Mouse (Mus musculus) T-helper 2 cell (primary cell): ENCODE results near the gene Th.

Experiments used
- in situ Hi-C: fragments of 300-600 bp; cut with MboI, MseI; formaldehyde crosslinking; loops from one replicate; pipeline ENCODE4 v1.15.1; 2025; ENCODE audit warnings: high pct_unique_total_duplicates

Th gene

DNA sequence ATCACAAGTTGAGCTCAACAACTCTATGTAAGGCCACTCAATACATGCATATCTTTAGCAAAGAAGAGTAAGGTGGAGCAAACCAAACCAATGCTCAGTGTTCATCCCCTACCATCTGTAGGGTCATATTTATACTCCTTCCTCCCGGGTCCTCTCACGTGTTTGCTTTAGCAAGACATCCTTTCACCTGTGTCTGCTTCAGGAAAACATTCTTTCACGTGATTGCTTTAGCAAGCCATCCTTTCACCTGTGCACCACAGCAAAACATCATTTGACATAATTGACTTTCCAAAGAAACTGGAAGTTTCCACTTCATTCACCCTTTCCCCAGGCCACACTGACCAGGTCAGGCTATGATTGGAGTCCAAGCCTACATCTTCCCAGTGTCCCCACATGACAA lies at the start of gene Th:
Th (minus strand) TSS at position 101 of the 400 bp plus-strand sequence.
- in situ Hi-C loops: no loop called here

DNA sequence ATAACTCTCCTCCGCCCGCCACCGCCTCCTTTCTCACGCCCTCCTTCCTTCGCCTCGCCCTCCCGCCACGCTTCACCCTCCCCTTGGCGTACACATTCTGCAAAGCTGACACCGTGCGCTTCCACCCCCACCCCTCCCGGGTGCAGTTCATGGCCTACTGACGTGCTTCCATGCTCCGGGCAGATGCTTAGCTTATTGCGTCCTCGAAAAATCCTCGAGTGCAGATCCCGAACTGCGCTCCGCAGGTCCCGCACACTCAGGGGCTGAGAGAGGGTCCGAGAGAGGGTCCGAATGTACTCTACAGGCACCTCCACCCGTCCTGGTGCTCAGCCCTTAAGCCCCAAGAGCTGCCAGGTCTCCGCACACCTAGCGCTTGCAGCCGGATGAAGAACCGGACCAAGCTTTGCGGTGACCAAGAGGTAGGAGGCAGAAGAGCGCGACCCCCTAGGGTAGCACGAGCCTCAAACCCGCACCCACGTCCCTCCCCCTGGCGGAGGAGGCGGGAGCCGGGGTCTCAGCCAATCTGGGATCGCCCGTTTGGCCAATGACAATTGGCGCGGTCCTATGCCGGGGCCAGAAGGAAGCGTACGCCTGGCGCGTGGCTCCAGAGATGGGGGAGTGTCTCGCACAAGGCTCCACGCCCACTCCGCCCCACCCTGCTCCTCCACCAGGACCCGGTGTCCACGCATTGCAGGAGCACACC lies 38.0 kb upstream of the Th start, which contains the start of gene Ascl2:
Ascl2 (minus strand) TSS at position 456 of the 703 bp plus-strand sequence.
- in situ Hi-C loops: no loop called here

- in situ Hi-C loops: no loop called here
Measured at GRCm38 (mm10) chr7:142967884-142968808, 37.2 kb upstream of the Th start.

DNA sequence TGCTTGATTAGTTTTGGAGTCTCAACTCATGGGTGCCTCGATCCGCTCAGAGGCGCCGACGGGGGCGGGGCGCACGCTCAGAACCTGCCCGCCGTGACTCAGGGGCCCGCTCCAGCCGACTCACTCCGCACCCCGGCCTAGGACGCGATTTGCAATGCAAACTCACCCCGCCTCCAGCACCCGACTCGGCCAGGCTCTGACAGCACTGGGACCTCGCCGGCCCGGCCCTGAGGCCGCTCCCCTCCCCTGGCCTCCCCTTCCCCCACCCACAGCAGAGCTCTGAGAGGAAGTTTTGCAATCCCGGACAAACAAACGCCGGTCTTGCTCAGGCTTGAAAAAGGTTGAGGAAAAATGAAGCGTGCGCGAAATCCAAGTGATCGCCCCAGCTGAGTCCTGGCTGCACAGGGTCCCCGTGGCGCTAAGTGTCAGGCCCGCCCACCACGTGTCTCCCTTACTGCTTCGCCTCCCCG lies 36.5 kb upstream of the Th start:
- in situ Hi-C loops: no loop called here

GRCm38 (mm10) chr7:142959752-142960151 lies 28.8 kb upstream of the Th start:
- in situ Hi-C loops: no loop called here

DNA sequence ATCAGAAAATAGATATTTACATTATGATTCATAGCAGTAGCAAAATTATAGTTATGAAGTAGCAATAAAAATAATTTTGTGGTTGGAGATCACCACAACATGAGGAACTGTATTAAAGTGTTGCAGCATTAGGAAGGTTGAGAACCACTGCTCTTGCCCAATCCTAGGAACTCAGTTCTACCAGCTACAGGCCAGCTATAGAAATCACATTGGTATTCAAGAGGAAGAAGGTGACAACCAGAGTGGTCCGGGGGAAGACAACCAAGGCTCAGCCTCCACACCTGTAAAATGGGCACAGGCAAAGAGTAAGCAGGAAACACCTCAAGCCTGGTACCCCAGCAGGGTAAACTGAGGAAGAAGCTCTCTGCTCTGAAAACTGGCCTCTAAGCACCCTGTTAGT lies 27.9 kb upstream of the Th start:
- in situ Hi-C loops: no loop called here

GRCm38 (mm10) chr7:142956018-142956417 lies 25.1 kb upstream of the Th start:
- in situ Hi-C loops: no loop called here

GRCm38 (mm10) chr7:142949568-142949967 lies 18.6 kb upstream of the Th start:
- in situ Hi-C loops: no loop called here

- in situ Hi-C loops: no loop called here
Measured at GRCm38 (mm10) chr7:142937631-142938030, 6.7 kb upstream of the Th start.

DNA sequence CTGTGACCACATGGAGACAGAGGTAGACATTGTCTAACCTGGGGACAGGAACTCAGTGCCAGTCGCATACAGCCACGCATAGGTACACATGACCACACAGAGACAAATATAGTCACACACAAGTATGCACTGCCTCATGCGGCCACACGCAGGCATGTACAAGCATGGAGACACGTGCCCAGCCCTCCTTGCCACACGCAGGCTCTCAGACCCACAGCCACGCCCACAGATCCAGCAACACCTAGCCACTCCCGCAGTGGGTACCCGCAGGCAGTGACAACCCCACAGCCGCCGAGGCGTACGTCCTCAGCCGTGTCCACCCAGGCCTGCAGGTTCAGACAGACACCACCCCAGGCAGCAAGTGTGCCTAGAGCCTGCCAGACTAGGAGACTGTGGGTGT lies 4.8 kb upstream of the Th start:
- in situ Hi-C loops: no loop called here

DNA sequence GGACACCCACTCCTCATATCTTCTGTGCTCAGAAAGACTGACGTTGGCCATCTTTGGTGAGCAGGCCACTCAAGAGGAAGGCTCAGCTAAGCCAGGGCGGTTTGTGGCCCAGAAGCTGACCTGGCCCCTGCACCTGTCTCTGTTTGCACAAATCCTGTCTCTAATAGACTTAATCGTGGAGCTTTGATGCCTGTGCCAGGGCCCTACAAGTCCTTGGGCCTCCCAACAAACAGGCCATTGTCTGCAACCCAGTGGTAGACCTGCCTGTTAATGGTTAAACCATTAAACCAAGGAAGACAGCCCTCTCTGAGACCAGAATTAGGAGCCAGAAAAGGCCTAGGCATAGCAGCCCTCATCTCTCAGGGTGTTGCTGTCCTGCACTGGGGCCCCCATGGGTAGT lies 1.5 kb upstream of the Th start:
- in situ Hi-C loops: no loop called here

- in situ Hi-C loops: no loop called here
Measured at GRCm38 (mm10) chr7:142929516-142929915, 1.4 kb downstream of the Th start.

DNA sequence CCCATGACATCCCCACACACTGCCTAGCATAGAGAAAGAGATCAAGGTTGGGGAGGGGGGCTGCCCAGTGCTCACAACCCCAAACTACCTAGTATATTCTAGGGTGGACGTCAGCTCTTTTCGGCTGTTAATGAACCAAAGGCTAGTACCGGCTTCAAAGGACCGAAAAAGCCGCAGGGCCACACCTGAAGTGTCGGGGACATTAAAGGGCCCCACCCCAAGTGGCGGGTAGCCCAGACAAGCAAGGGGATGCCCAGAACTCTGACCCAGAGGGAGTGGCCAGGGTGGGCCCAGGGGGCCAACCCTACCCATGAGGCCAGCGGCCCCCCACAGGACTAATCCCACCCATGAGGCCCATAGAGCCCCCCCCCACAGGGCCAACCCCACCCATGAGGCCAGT lies 3.6 kb downstream of the Th start:
- in situ Hi-C loops: no loop called here

DNA sequence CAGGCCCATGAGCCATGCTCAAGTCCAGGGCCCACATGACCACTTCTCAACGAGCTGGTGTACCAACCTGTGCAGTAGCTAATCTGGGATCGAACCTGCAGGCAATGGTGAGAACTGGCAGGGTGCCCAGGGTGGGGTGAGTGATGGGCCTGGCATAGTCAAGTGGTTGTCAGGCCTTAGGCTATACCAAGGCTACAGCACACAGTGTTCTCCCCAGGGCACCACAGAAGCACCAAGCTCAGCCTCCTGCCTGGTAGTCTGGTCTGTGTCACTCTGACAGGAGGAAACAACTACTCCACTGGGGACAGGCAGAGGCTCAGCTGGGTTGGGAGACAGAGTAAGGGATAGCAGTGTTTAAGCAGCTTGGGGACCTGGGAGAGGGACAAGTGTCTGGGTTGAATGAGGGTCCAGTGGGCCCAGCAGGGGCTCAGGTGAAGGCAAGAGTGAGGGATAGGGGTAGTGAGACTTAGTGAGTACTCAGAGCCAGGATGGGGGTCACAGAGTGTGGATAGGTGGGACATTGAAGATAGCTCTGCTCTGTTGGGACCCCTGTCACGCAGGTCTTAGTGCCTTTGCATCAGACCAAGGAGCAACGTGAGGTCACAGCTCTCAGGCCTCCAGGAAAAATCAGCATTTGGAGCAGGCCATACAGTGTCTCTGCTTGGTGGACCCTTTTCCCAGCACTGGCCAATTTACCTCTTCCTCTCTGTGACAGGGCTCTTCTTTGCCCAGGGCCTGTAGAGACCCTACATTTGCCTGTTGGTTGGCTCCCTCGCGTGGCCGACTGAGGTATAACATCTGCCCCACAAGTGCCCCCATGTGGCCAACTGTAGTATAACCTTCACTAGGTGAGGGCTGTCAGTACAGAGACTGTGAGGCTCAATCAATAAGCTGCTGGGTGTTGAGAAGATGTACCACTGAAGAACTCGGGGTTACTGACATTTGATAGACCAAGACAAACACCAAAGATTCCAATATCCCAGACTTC lies 12.0 kb downstream of the Th start:
- in situ Hi-C loops: no loop called here

DNA sequence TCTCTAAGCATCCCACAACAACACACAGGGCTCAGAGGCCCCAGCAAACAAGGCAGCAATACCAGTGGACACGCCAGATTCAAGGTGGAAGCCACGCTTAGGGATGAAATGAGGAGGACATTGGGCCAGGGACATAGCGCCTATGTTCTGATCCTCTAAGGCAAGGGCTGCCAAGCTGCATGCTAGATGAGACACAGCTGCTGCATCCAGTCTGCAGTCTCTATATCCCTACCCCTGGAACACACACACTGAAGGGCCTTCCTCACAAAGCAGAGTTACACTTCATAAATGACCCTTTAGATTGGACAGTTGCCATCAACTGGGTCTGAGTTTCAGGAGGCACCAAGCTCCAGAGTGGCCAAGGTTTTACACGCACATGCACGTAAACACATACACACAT lies 13.3 kb downstream of the Th start:
- in situ Hi-C loops: no loop called here

GRCm38 (mm10) chr7:142916178-142916577 lies 14.8 kb downstream of the Th start:
- in situ Hi-C loops: no loop called here

DNA sequence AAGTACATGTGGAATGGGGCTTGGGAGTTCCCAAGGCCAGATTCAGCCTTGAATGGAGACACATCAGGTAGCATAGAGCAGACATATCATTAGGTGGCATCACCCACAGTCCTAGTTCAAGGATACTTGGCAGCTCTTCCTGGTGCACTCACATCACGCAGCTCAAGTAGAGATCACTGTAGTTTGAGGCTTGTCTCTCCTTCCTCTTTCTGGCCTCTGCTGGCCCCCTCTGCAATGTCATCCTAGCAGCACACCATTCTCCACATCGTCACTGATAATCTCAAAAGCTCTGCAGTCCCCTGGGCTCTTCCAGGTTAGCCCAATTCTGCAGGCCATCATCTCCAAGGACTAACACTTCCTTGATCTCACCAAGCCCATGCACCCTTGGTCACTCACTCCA lies 19.2 kb downstream of the Th start:
- in situ Hi-C loops: no loop called here

GRCm38 (mm10) chr7:142910104-142910503 lies 20.8 kb downstream of the Th start:
- in situ Hi-C loops: no loop called here

- in situ Hi-C loops: no loop called here
Measured at GRCm38 (mm10) chr7:142909622-142910021, 21.3 kb downstream of the Th start.

- in situ Hi-C loops: no loop called here
Measured at GRCm38 (mm10) chr7:142905606-142906005, 25.3 kb downstream of the Th start.

GRCm38 (mm10) chr7:142904331-142904730 lies 26.6 kb downstream of the Th start:
- in situ Hi-C loops: no loop called here

- in situ Hi-C loops: no loop called here
Measured at GRCm38 (mm10) chr7:142902931-142903330, 28.0 kb downstream of the Th start.
